Mouse (Mus musculus): ENCODE results near the gene Fuca1.

DNA sequence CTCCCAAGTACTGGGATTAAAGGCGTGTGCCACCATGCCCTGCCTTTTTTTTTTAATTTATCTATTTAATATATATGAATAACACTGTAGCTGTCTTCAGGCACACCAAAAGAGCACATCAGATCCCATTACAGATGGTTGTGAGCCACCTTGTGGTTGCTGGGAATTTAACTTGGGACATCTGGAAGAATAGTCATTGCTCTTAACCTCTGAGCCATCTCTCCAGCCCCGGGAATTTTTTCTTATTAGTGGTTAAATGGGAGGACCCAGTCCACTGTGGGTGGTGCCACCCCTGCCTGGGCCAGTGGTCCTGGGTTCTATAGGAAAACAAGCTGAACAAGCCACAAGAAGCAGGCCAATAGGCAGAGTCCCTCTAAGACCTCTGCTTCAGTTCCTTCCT is 42.8 kb upstream of the Fuca1 start:
- no peak for TF ChIP-seq GATA1 (IDR thresholded peaks at IDR 0.05; ENCODE audit: borderline replicate concordance, low read length)
- TF ChIP-seq FLI1 (IDR thresholded peaks at IDR 0.05; ENCODE audit: low read length), result no peak

Data from megakaryocyte, embryonic 14.5 days (primary cell).